In genomic region chr5:113550759-113551158, GRCm38 (mm10) we compare ENCODE assay signal across 23 mouse cellular contexts.
DNase-seq lines count a peak whose midpoint lies in the region; ATAC-seq and TF ChIP-seq lines count a peak whose summit lies in the region.
"Had no signal": no experiment of that assay in that cellular context is flagged by ENCODE, and none has a peak within 500 bp of the region (broad histone marks: within the 10 kb centered on the region; RNA-seq: fewer than 3 reads in every experiment).

No protein-coding gene starts in this region.

- H3K9ac ChIP-seq in ES-E14 (ENCODE audit: insufficient read depth, low read depth, low read length, poor library complexity, severe bottlenecking), result peak overlapping the region; percentile 29; the same call in 1 of the 2 replicates
- H3K9ac ChIP-seq: hindbrain, embryonic 15.5 days; limb, embryonic 13.5 days; liver, embryonic 12.5 days; midbrain, embryonic 13.5 days; neural tube, embryonic 12.5 days had no signal

- ATAC-seq in inflammation-experienced regulatory T-cells, adult 6 months, result no peak
- ATAC-seq: activated CD4-positive, CD25-positive, alpha-beta regulatory T cell, adult 4 months; forebrain, embryonic 14.5 days; intestine, postnatal 0 days; liver, embryonic 12.5 days; midbrain, embryonic 13.5 days had no signal

- H3K36me3 ChIP-seq in ES-E14 (ENCODE audit: control insufficient read depth, insufficient read depth, low read length, poor library complexity, severe bottlenecking), result no peaks in the 10 kb centered on the region
- H3K36me3 ChIP-seq: hindbrain, embryonic 15.5 days; limb, embryonic 13.5 days; liver, embryonic 12.5 days; midbrain, embryonic 13.5 days; neural tube, embryonic 12.5 days had no signal

- peaks cover 0 to 9% of the 10 kb centered on the region in 2 experiments; a peak in 3 of 4 replicates for H3K4me1 ChIP-seq in ES-E14 (ENCODE audit: control insufficient read depth in 2 of 2, insufficient read depth in 2 of 2, low read length in 2 of 2, poor library complexity in 1 of 2)
- H3K4me1 ChIP-seq: liver, embryonic 12.5 days had no signal

- H3K9me3 ChIP-seq in ES-E14 (ENCODE audit: control insufficient read depth, insufficient read depth, low read depth, low read length), result no peaks in the 10 kb centered on the region
- H3K9me3 ChIP-seq: hindbrain, embryonic 15.5 days; limb, embryonic 13.5 days; liver, embryonic 12.5 days; midbrain, embryonic 13.5 days; neural tube, embryonic 12.5 days had no signal

- in situ Hi-C loops in ES-E14 (cut with MboI; ENCODE audit: low sequenced_read_pairs in 2 of 2, unreplicated experiment in 2 of 2), result no loop called here

- H3K27ac ChIP-seq in ES-E14 (ENCODE audit: insufficient read depth, low read depth, low read length, poor library complexity, severe bottlenecking), result no peak overlapping the region
- H3K27ac ChIP-seq: gastrocnemius, adult 2 months; hindbrain, embryonic 15.5 days; limb, embryonic 13.5 days; liver, embryonic 12.5 days; midbrain, embryonic 13.5 days; neural tube, embryonic 12.5 days had no signal

- peak overlapping the region; percentile 49 to 57 for H3K4me3 ChIP-seq in ES-E14 (ENCODE audit: insufficient read depth in 1 of 2, low read depth in 1 of 2, low read length in 2 of 2, poor library complexity in 1 of 2, severe bottlenecking in 1 of 2)
- H3K4me3 ChIP-seq: gastrocnemius, adult 2 months; hindbrain, embryonic 15.5 days; limb, embryonic 13.5 days; liver, embryonic 12.5 days; midbrain, embryonic 13.5 days; neural tube, embryonic 12.5 days had no signal

- peak; percentile 10 for DNase-seq in embryo, embryonic 10.5 days (ENCODE audit: low spot score)
- no peak for DNase-seq in embryo, embryonic 11 days
- DNase-seq in kidney, postnatal 25 days, result peak; percentile 30 to 52
- no peak for DNase-seq in kidney, adult 9 months
- peak; percentile 81 for DNase-seq in ES-E14 (ENCODE audit: low read depth, low spot score)
- DNase-seq in kidney, postnatal 36 days, result peak; percentile 30 to 41
- DNase-seq in right cerebral cortex, adult 18-20 months, result no peak
- DNase-seq: adrenal gland, postnatal 10 days; gastrocnemius, adult 2 months; heart, postnatal 36 days; layer of hippocampus, postnatal 36 days; lung, adult 18-20 months; lung, postnatal 14 days; retina, postnatal 1 day had no signal

TF ChIP-seq in ES-E14, 5 proteins besides CTCF, POLR2A, EP300 and RAD21:
- no peak for TF ChIP-seq HCFC1 (IDR thresholded peaks at IDR 0.05; ENCODE audit: borderline replicate concordance, insufficient read depth, low read length)
- TF ChIP-seq ZNF384 (IDR thresholded peaks at IDR 0.05; ENCODE audit: low read depth, low read length), result no peak
- no peak for TF ChIP-seq ZC3H11A (IDR thresholded peaks at IDR 0.05; ENCODE audit: borderline replicate concordance, low read depth, low read length)
- TF ChIP-seq MAFK (IDR thresholded peaks at IDR 0.05; ENCODE audit: insufficient read depth, low read depth, low read length), result no peak
- no peak for TF ChIP-seq CHD2 (IDR thresholded peaks at IDR 0.05; ENCODE audit: low read depth, low read length)

Comparison
In these comparisons a context has a peak if more than half of its experiments do, and no peak if none do; other contexts are left out.
1. DNase-seq: peak in embryo, embryonic 10.5 days (single experiment), kidney, postnatal 25 days (2 of 2), ES-E14 (single experiment) and kidney, postnatal 36 days (2 of 2); none in embryo, embryonic 11 days (single experiment), kidney, adult 9 months (single experiment) and right cerebral cortex, adult 18-20 months (single experiment).